Mouse (Mus musculus) bone marrow macrophage, adult 2 months (primary cell): ENCODE data around the gene Trim68.

Experiments
- CTCF ChIP-seq: IDR thresholded peaks from 2 replicates; pipeline ENCODE4 v1.5.1; 2012; ENCODE audit warnings: low read depth, mild to moderate bottlenecking, low read length, moderate library complexity
- POLR2A ChIP-seq: IDR thresholded peaks from 2 replicates; pipeline ENCODE4 v1.6.1; 2012; ENCODE audit warnings: mild to moderate bottlenecking, low read depth, low read length, borderline replicate concordance

DNA sequence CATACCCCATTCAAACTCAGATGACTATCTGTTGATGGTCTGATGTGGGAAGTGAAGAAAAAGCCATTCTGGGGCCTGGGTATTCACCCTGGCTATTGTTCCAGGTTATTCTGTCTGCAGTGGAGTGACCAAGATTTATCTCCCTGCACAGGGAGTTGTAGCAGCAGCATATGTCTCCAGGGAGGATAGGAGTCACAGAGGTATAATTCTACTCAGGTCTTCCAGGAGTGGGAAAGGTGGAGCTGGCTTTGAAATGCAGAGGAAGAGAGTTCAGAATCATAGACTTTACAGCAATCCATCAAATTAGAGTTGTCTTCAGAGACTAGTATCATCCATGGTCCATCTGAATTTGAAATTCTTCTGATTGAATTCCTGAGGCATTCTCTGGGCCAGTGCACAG is 40.3 kb upstream of the Trim68 start, which contains the start of gene Olfr559:
- TF ChIP-seq CTCF (no peak), POLR2A (no peak)
